Mouse (Mus musculus) CD4-positive helper T cell, adult 2 months (primary cell): ENCODE data around the gene Olfr1381.
"Not testable (repeated sequence)": the region's sequence is repeated elsewhere in the genome, so short reads cannot be mapped to it uniquely, and the experiment has no call there.

Experiments used
- DNase-seq: peaks from one replicate; pipeline ENCODE4 v3.0.0-alpha.2; 2012; ENCODE audit warnings: low read depth, missing footprints, low spot score

The Olfr1381 gene

GRCm38 (mm10) chr11:49543149-49543548, at the start of gene Olfr1381:
Olfr1381 (plus strand) TSS chr11:49543449.
- DNase-seq, result not testable (repeated sequence)

GRCm38 (mm10) chr11:49518086-49518485, 25.2 kb upstream of the Olfr1381 start:
- no peak for DNase-seq

- DNase-seq, result no peak
Observed at GRCm38 (mm10) chr11:49519348-49519747, 23.9 kb upstream of the Olfr1381 start, which contains the start of gene Olfr1383. Olfr1383 (plus strand) TSS chr11:49519648.

- no peak for DNase-seq
Observed at GRCm38 (mm10) chr11:49527947-49528346, 15.3 kb upstream of the Olfr1381 start, which contains the start of gene Olfr1382. Olfr1382 (plus strand) TSS chr11:49528247.

- no peak for DNase-seq
Observed at GRCm38 (mm10) chr11:49532761-49533160, 10.5 kb upstream of the Olfr1381 start.

GRCm38 (mm10) chr11:49536631-49537030, 6.6 kb upstream of the Olfr1381 start:
- not testable (repeated sequence) for DNase-seq

GRCm38 (mm10) chr11:49554033-49554432, 10.8 kb downstream of the Olfr1381 start:
- DNase-seq, result not testable (repeated sequence)

- DNase-seq, result not testable (repeated sequence)
Observed at GRCm38 (mm10) chr11:49556578-49556977, 13.3 kb downstream of the Olfr1381 start, which contains the start of gene Olfr1380. Olfr1380 (plus strand) TSS chr11:49556878.

GRCm38 (mm10) chr11:49575054-49575453, 31.8 kb downstream of the Olfr1381 start:
- peak; percentile 7 for DNase-seq

- not testable (repeated sequence) for DNase-seq
Observed at GRCm38 (mm10) chr11:49580452-49580851, 37.2 kb downstream of the Olfr1381 start.

- no peak for DNase-seq
Observed at GRCm38 (mm10) chr11:49590213-49590612, 47.0 kb downstream of the Olfr1381 start.

- not testable (repeated sequence) for DNase-seq
Observed at GRCm38 (mm10) chr11:49597149-49597548, 53.9 kb downstream of the Olfr1381 start.
